Comparison of ENCODE assay signal across 33 mouse cellular contexts in genomic region chr1:147935867-147936266, GRCm38 (mm10).
"Had no signal": no experiment of that assay in that cellular context is flagged by ENCODE, and none has a peak within 500 bp of the region (broad histone marks: within the 10 kb centered on the region; RNA-seq: fewer than 3 reads in every experiment).

No protein-coding gene starts in this region.

- DNase-seq: heart, postnatal 10 days; heart, postnatal 14 days; heart, postnatal 36 days; heart, postnatal 4 days; kidney, adult 11 months; kidney, adult 18-20 months; kidney, adult 2 months; kidney, adult 8-10 months; kidney, adult 9 months; kidney, postnatal 10 days; kidney, postnatal 14 days; kidney, postnatal 25 days; kidney, postnatal 36 days; kidney, postnatal 4 days; layer of hippocampus, adult 9-11 months; layer of hippocampus, postnatal 36 days had no signal

- H3K4me3 ChIP-seq: heart, embryonic 10.5 days; heart, embryonic 12.5 days; heart, embryonic 13.5 days; heart, embryonic 15.5 days; hindbrain, embryonic 10.5 days; hindbrain, embryonic 12.5 days; hindbrain, embryonic 13.5 days; hindbrain, embryonic 15.5 days; kidney, embryonic 15.5 days; layer of hippocampus, adult 2 months; left cerebral cortex, adult 2 months had no signal

- H3K9me3 ChIP-seq: heart, embryonic 10.5 days; heart, embryonic 12.5 days; heart, embryonic 13.5 days; heart, embryonic 15.5 days; hindbrain, embryonic 10.5 days; hindbrain, embryonic 12.5 days; hindbrain, embryonic 13.5 days; hindbrain, embryonic 15.5 days; kidney, embryonic 15.5 days had no signal

- H3K27me3 ChIP-seq: heart, embryonic 12.5 days; heart, embryonic 13.5 days; heart, embryonic 15.5 days; hindbrain, embryonic 12.5 days; hindbrain, embryonic 13.5 days; hindbrain, embryonic 15.5 days; kidney, embryonic 15.5 days had no signal

- H3K4me1 ChIP-seq: heart, embryonic 10.5 days; heart, embryonic 12.5 days; heart, embryonic 13.5 days; heart, embryonic 15.5 days; hindbrain, embryonic 10.5 days; hindbrain, embryonic 12.5 days; hindbrain, embryonic 13.5 days; hindbrain, embryonic 15.5 days; kidney, embryonic 15.5 days had no signal

- ATAC-seq: hindbrain, embryonic 16.5 days; hindbrain, postnatal 0 days; inflammation-experienced regulatory T-cells, adult 6 months had no signal

- H3K9ac ChIP-seq: heart, embryonic 12.5 days; heart, embryonic 13.5 days; heart, embryonic 15.5 days; hindbrain, embryonic 12.5 days; hindbrain, embryonic 13.5 days; hindbrain, embryonic 14.5 days; hindbrain, embryonic 15.5 days; kidney, embryonic 15.5 days had no signal

- H3K36me3 ChIP-seq: heart, embryonic 10.5 days; heart, embryonic 12.5 days; heart, embryonic 13.5 days; heart, embryonic 15.5 days; hindbrain, embryonic 10.5 days; hindbrain, embryonic 12.5 days; hindbrain, embryonic 13.5 days; hindbrain, embryonic 15.5 days; kidney, embryonic 15.5 days had no signal

- H3K4me2 ChIP-seq: heart, embryonic 11.5 days; heart, embryonic 12.5 days; heart, embryonic 13.5 days; heart, embryonic 15.5 days; hindbrain, embryonic 12.5 days; hindbrain, embryonic 13.5 days; hindbrain, embryonic 14.5 days; hindbrain, embryonic 15.5 days; kidney, embryonic 15.5 days had no signal

- H3K27ac ChIP-seq: heart, embryonic 10.5 days; heart, embryonic 13.5 days; heart, embryonic 15.5 days; hindbrain, embryonic 10.5 days; hindbrain, embryonic 12.5 days; hindbrain, embryonic 13.5 days; hindbrain, embryonic 14.5 days; hindbrain, embryonic 15.5 days; hindbrain, postnatal 0 days; kidney, embryonic 15.5 days; kidney, postnatal 0 days; layer of hippocampus, adult 2 months; left cerebral cortex, adult 2 months had no signal
